Mouse (Mus musculus) left cerebral cortex, postnatal 14 days (tissue): ENCODE results near the gene Gm21863. TPM values are rescaled to one million over a fixed set of nuclear protein-coding genes. Genes with fewer than 3 reads are reported as not detected.
"Not testable (repeated sequence)": the region's sequence is repeated elsewhere in the genome, so short reads cannot be mapped to it uniquely, and the experiment has no call there.

ENCODE experiments used
- DNase-seq, 2 experiments: peaks; one replicate each; pipeline ENCODE4 v3.0.0; 2021 to 2022; ENCODE audit warnings: low spot score in 2 of 2, mixed read lengths in 1 of 2
- intact Hi-C: fragments of 180-260 bp; cut with DNase I; formaldehyde crosslinking; loops from one replicate; pipeline ENCODE4 v1.15.1; 2025
- long read RNA-seq, 2 experiments: library from polyadenylated mRNA; stranded (forward); transcript quantifications; one replicate each; pipeline ENCODE4 v2.0.0; 2021
- total RNA-seq, 2 experiments: library from RNA; stranded (reverse); gene quantifications; 2 replicates each; pipeline ENCODE4 v1.2.3; 2021

Gene Gm21863
- not detected for total RNA-seq
- long read RNA-seq, experiment 1: 0 reads
- long read RNA-seq, experiment 2: 0 reads

- DNase-seq, intact Hi-C loops: not testable (repeated sequence)
These were observed at the start of gene Gm21863 for GRCm38 (mm10) chr12:19953869-19954555. Gene Gm21863, plus strand, starts transcription at chr12:19954505.

DNA sequence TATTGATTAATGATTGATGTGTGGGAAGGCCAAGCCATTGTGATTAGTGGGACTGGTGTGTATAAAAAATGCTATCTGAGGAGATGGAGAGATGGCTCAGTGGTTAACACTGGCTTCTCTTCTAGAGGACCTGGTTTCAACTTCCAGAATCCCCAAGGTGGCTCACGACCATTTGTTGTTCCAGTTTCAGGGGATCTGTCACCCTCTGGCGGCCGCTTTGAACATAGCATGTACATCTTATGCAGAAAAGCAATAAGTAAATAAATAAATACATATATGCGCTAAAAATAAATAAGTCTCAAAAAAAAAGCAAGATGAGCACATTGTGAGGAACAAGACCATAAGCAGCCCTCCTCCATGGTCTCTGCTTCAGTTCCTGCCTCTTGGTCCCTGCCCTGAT lies 26.3 kb upstream of the Gm21863 start:
- intact Hi-C loops, DNase-seq: not testable (repeated sequence)
